Mouse (Mus musculus): ENCODE results near the gene Mical2. TPM values are rescaled to one million over a fixed set of nuclear protein-coding genes. Genes with fewer than 3 reads are reported as not detected.

Gene Mical2
- polyA plus RNA-seq (2014; fragmentation: Illumina TruSeq; extraction: RNeasy Lipid Tissue Mini Kit (QIAGEN cat#74804); ENCODE audit: low read depth, low replicate concordance): 5.1 TPM

GRCm38 (mm10) chr7:112225615-112226262 lies at the start of gene Mical2:
Mical2 (plus strand) TSS chr7:112225856.

DNA sequence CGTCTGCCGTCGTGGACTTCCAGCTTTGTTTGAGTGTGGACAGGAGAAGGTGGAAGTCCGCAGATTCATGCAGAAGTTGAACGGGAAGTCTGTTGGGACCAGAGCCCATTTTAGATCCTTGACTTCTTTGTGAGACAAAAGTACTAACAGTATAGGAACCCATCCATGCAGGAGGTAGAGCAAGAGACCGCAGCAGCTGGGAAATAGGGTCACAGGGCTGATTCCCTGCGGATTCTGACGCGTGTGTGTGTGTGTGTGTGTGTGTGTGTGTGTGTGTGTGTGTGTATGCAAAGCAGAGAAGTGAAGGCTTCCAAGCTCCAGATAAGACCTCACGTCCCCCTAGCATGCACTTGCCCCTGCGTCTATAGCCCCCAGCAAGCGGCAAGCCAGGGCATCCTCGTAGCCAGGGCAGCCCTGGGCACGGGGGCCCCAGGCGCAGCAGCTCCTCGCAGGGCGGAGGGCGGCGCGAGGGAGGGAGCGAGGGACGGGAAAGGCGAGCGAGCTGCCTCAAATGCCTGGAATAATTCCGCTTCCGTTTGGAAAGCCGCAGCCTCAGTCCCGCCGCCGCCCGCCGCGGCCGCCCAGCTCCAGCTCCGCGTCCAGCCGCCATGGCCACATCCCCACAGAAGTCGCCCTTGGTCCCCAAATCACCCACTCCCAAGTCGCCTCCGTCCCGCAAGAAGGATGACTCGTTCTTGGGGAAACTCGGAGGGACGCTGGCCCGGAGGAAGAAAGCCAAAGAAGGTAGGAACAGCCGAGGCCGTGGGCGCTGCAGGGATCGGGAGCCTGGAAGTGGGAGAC lies 201.9 kb downstream of the Mical2 start, which contains the start of gene Parva:
Parva (plus strand) TSS at position 149 of the 801 bp plus-strand sequence.

Other genes with a start within 250 kb of the Mical2 start
- 129 TPM for gene Usp47, start 202.4 kb upstream of the Mical2 start, polyA plus RNA-seq (2014; fragmentation: Illumina TruSeq; extraction: RNeasy Lipid Tissue Mini Kit (QIAGEN cat#74804); ENCODE audit: low read depth, low replicate concordance)
- gene Dkk3, start 66.8 kb upstream of the Mical2 start, polyA plus RNA-seq (2014; fragmentation: Illumina TruSeq; extraction: RNeasy Lipid Tissue Mini Kit (QIAGEN cat#74804); ENCODE audit: low read depth, low replicate concordance): 32.1 TPM
- gene Parva, start 201.6 kb downstream of the Mical2 start, polyA plus RNA-seq (2014; fragmentation: Illumina TruSeq; extraction: RNeasy Lipid Tissue Mini Kit (QIAGEN cat#74804); ENCODE audit: low read depth, low replicate concordance): 81.8 TPM